Mouse (Mus musculus) midbrain, embryonic 12.5 days (tissue): Measurements from ENCODE around the gene Tmem161a. TPM values are rescaled to one million over a fixed set of nuclear protein-coding genes. Genes with fewer than 3 reads are reported as not detected.

Source experiments
- ATAC-seq: fragments of 200-750 bp; cut with Nextera tagmentation; 2 replicates; pipeline ENCODE4 v1.8.0; 2017; ENCODE audit warnings: low read depth, moderate TSS enrichment, moderate library complexity; ENCODE audit not compliant: low FRiP score
- H3K27ac ChIP-seq: fragments of 300-500 bp; sonication (generic); replicated peaks from 2 replicates; pipeline ENCODE4 v1.5.1; 2016; ENCODE audit warnings: mild to moderate bottlenecking
- H3K27me3 ChIP-seq: fragments of 300-500 bp; sonication (generic); 2 replicates; pipeline ENCODE4 v1.6.1; 2016; ENCODE audit warnings: mild to moderate bottlenecking
- H3K36me3 ChIP-seq: fragments of 300-500 bp; sonication (generic); 2 replicates; pipeline ENCODE4 v1.6.1; 2016
- H3K4me1 ChIP-seq: fragments of 300-500 bp; sonication (generic); 2 replicates; pipeline ENCODE4 v1.6.1; 2016
- H3K4me2 ChIP-seq: fragments of 300-500 bp; sonication (generic); replicated peaks from 2 replicates; pipeline ENCODE4 v1.6.1; 2016; ENCODE audit warnings: mild to moderate bottlenecking, moderate library complexity
- H3K4me3 ChIP-seq: fragments of 300-500 bp; sonication (generic); 2 replicates; pipeline ENCODE4 v1.5.1; 2016; ENCODE audit warnings: mild to moderate bottlenecking
- H3K9ac ChIP-seq: fragments of 300-500 bp; sonication (generic); replicated peaks from 2 replicates; pipeline ENCODE4 v1.6.1; 2016; ENCODE audit warnings: mild to moderate bottlenecking, moderate library complexity
- H3K9me3 ChIP-seq: fragments of 300-500 bp; sonication (generic); 2 replicates; pipeline ENCODE4 v1.6.1; 2016; ENCODE audit warnings: mild to moderate bottlenecking
- WGBS: fragments of 180-500 bp; shearing (Covaris S2); methylation state at CpG from one replicate; pipeline ENCODE4 v1.1.7; 2016; 5-methylcytosine and 5-hydroxymethylcytosine counted together
- polyA plus RNA-seq: library from polyadenylated mRNA; unstranded; fragments of >200 nt; fragmentation: Nextera tagmentation; extraction: Ambion mirVana; gene quantifications from 2 replicates; pipeline ENCODE4 v1.2.1, GENCODE M21; 2016

The Tmem161a gene
- polyA plus RNA-seq, 1 experiment from 2014 or later, result 47.6 TPM

DNA sequence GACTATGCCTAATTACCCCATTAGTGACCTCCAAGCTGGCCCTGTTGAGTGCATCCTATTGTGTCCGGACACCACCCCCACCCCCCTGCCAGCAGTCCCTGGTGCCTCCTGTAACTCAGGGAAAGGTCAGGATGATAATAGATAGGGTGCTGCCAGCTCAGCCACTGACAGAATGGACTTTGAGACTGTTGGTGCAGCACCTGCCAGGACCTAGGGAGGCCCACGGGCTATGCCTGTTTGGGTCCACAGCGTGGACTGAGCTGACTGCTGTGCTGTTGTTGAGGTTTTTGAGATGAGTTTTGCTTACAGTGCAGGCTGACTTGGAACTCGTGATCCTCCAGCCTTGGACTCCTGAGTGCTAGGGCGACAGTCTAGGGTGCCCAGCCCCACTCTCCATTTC lies 21.1 kb downstream of the Tmem161a start:
- H3K9ac ChIP-seq, result no peak overlapping the region
- peaks cover 14% of the 10 kb centered on the region; the same call in 1 of the 2 replicates for H3K4me1 ChIP-seq
- H3K9me3 ChIP-seq, result no peaks in the 10 kb centered on the region
- no peaks in the 10 kb centered on the region for H3K36me3 ChIP-seq
- WGBS, result 82% methylated on average over 5 of the region's 5 CpGs
- no peak overlapping the region for H3K27ac ChIP-seq
- no peak overlapping the region for H3K4me3 ChIP-seq
- no peak for ATAC-seq
- no peaks in the 10 kb centered on the region; the same call in 1 of the 2 replicates for H3K27me3 ChIP-seq
- H3K4me2 ChIP-seq, result no peak overlapping the region

DNA sequence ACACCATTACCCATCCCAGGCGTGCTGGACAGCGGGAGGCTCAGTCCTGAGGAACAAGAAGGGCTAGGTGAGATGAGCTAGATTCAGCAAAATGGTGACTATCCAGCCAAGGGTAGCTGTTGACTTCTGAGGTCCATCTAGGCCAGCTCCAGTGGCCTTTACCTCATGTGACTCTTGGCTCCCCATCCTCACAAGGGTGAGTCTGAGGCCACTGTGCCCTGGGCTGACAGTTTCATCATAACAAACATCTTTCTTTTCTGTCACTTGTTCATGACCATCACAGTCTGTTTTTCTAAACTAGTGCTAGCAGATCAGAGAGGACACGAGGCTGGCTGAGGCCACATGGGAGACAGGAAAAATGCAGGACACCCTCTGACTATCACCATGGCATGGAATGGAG lies 22.0 kb downstream of the Tmem161a start:
- Histone ChIP-seq H3K9me3 (no peaks in the 10 kb centered on the region), H3K36me3 (no peaks in the 10 kb centered on the region), H3K4me1 (peaks cover 16% of the 10 kb centered on the region; the same call in 1 of the 2 replicates), H3K27me3 (no peaks in the 10 kb centered on the region; the same call in 1 of the 2 replicates), H3K4me3 (no peak overlapping the region), H3K4me2 (no peak overlapping the region), H3K9ac (no peak overlapping the region), H3K27ac (no peak overlapping the region)
- ATAC-seq, result no peak
- WGBS, result 92% methylated on average over 3 of the region's 3 CpGs

DNA sequence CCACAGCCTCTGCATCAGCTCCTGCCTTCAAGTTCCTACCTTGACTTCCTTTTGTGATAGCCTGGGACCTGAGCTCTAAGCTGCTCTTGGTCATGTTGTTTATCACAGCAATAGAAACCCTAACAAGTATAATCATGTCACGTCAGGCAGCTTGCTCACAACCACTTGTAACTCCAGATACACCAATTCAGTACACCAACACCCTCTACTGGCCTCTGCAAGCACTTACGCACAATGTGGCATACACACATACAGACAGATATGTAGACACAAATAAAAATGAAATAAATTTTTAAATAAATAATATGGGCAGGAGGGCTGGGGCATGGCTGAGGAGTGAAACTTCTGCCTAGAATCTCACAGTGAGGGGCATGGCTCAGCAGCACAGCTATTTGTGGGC lies 23.6 kb downstream of the Tmem161a start:
- no peak overlapping the region for H3K27ac ChIP-seq
- no peak for ATAC-seq
- no peak overlapping the region for H3K9ac ChIP-seq
- 72% methylated on average over 2 of the region's 2 CpGs for WGBS
- H3K4me1 ChIP-seq, result peaks cover 12% of the 10 kb centered on the region
- no peaks in the 10 kb centered on the region for H3K9me3 ChIP-seq
- no peak overlapping the region for H3K4me3 ChIP-seq
- no peaks in the 10 kb centered on the region for H3K27me3 ChIP-seq
- no peak overlapping the region for H3K4me2 ChIP-seq
- H3K36me3 ChIP-seq, result no peaks in the 10 kb centered on the region

- H3K4me2 ChIP-seq, result no peak overlapping the region
- no peak overlapping the region for H3K4me3 ChIP-seq
- no peaks in the 10 kb centered on the region for H3K36me3 ChIP-seq
- no peaks in the 10 kb centered on the region for H3K27me3 ChIP-seq
- H3K9me3 ChIP-seq, result no peaks in the 10 kb centered on the region
- no peak overlapping the region for H3K9ac ChIP-seq
- no peak for ATAC-seq
- no peak overlapping the region for H3K27ac ChIP-seq
- H3K4me1 ChIP-seq, result peaks cover 7% of the 10 kb centered on the region
- WGBS, result 45% methylated on average over 7 of the region's 7 CpGs
Measured at GRCm38 (mm10) chr8:70197603-70198002, 25.4 kb downstream of the Tmem161a start.

- Histone ChIP-seq H3K36me3 (no peaks in the 10 kb centered on the region), H3K4me3 (no peak overlapping the region), H3K27me3 (no peaks in the 10 kb centered on the region), H3K9ac (no peak overlapping the region), H3K27ac (no peak overlapping the region), H3K4me1 (peaks cover 7% of the 10 kb centered on the region), H3K9me3 (no peaks in the 10 kb centered on the region), H3K4me2 (no peak overlapping the region)
- WGBS, result 75% methylated on average over 5 of the region's 5 CpGs
- ATAC-seq, result no peak
Measured at GRCm38 (mm10) chr8:70200098-70200681, 28.0 kb downstream of the Tmem161a start.

- ATAC-seq, result no peak
- 91% methylated on average over 3 of the region's 3 CpGs for WGBS
- Histone ChIP-seq H3K9ac (no peak overlapping the region), H3K9me3 (no peaks in the 10 kb centered on the region), H3K36me3 (no peaks in the 10 kb centered on the region), H3K27me3 (no peaks in the 10 kb centered on the region), H3K4me1 (peaks cover 7% of the 10 kb centered on the region), H3K4me3 (no peak overlapping the region), H3K4me2 (no peak overlapping the region), H3K27ac (no peak overlapping the region)
Measured at GRCm38 (mm10) chr8:70201417-70201816, 29.3 kb downstream of the Tmem161a start.

DNA sequence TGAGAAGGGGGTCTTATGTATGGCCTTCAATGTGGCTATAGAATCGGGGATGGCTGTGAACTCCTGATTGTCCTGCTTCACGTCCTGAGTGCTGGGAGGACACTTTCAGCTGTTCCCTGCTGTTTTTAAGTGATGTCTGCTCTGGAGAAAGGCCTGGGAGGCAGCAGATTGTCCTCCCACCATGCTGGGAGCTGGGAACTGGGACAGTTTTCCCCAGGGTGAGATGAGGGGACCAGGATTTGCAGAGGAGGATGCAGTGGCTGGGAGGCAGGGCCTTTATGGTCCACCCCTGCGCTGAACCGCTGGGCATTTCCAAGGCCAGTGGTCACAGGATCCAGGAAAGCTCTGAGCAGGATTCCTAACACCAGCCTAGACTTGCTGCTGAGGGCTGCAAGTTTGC lies 30.9 kb downstream of the Tmem161a start:
- Histone ChIP-seq H3K36me3 (no peaks in the 10 kb centered on the region), H3K27ac (no peak overlapping the region), H3K27me3 (no peaks in the 10 kb centered on the region), H3K4me2 (no peak overlapping the region), H3K9me3 (no peaks in the 10 kb centered on the region), H3K4me1 (peaks cover 4% of the 10 kb centered on the region), H3K9ac (no peak overlapping the region), H3K4me3 (no peak overlapping the region)
- no peak for ATAC-seq
- WGBS, result 79% methylated on average over 4 of the region's 4 CpGs

DNA sequence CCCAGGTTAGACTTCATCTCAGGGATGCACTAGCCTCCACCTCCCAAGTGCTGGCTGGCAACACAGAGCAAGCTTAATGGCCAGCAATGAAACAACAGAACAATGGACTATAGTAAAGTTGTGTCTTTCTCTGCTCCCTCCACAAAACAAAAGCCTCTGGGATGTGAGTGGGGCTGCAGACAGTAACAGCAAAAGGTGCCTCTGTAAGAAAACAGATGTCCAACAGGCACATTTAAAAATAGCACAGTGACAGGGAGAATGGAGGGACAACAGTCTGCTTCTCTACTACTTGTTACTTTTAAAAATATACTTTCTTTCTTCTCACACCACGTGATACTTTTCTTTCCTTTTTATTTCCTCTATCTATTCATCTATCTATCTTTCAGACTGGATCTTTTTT lies 32.6 kb downstream of the Tmem161a start:
- Histone ChIP-seq H3K9ac (no peak overlapping the region), H3K36me3 (no peaks in the 10 kb centered on the region), H3K4me2 (no peak overlapping the region), H3K4me1 (no peaks in the 10 kb centered on the region; the same call in 1 of the 2 replicates), H3K27me3 (peaks cover 3% of the 10 kb centered on the region; the same call in 1 of the 2 replicates), H3K27ac (no peak overlapping the region), H3K9me3 (no peaks in the 10 kb centered on the region), H3K4me3 (no peak overlapping the region)
- 70% methylated on average over 1 of the region's 1 CpGs for WGBS
- ATAC-seq, result no peak

- Histone ChIP-seq H3K4me3 (no peak overlapping the region), H3K4me1 (peaks cover 10% of the 10 kb centered on the region), H3K27ac (no peak overlapping the region), H3K36me3 (no peaks in the 10 kb centered on the region), H3K9ac (no peak overlapping the region), H3K9me3 (no peaks in the 10 kb centered on the region), H3K27me3 (peaks cover 18% of the 10 kb centered on the region), H3K4me2 (no peak overlapping the region)
- no peak for ATAC-seq
- WGBS, result 19% methylated on average over 1 of the region's 1 CpGs
Measured at GRCm38 (mm10) chr8:70208130-70208529, 36.0 kb downstream of the Tmem161a start.

DNA sequence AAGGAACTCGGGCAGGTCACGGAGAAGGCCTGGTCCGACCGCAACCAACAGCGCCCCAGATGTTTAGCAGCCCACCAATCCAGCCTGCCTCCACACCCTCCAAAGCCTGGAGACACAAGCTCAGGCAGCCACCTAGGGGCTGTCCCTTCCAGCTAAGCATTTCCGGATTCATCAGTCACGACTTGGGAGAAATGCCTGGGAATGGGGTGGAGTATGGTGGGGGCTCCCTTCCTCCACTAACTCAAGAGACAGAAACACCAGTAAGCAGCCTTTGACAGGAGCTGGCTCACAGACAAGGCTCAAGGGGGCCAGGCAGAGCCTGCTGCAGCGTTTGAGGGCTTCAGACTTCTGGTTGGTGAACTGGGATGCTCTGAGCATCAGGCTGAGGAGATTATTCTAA lies 38.4 kb downstream of the Tmem161a start:
- H3K4me1 ChIP-seq, result peaks cover 12% of the 10 kb centered on the region
- H3K9ac ChIP-seq, result no peak overlapping the region
- peaks cover 32% of the 10 kb centered on the region for H3K27me3 ChIP-seq
- no peaks in the 10 kb centered on the region for H3K9me3 ChIP-seq
- no peak for ATAC-seq
- H3K4me3 ChIP-seq, result no peak overlapping the region
- WGBS, result 37% methylated on average over 8 of the region's 8 CpGs
- H3K36me3 ChIP-seq, result no peaks in the 10 kb centered on the region
- H3K27ac ChIP-seq, result no peak overlapping the region
- H3K4me2 ChIP-seq, result no peak overlapping the region

- WGBS, result 80% methylated on average over 1 of the region's 1 CpGs
Measured at GRCm38 (mm10) chr8:70211275-70211674, 39.1 kb downstream of the Tmem161a start.

GRCm38 (mm10) chr8:70211726-70212111 lies 39.6 kb downstream of the Tmem161a start:
- peaks cover 34% of the 10 kb centered on the region for H3K27me3 ChIP-seq
- 1% methylated on average over 31 of the region's 31 CpGs for WGBS
- peak overlapping the region; percentile 60 for H3K4me3 ChIP-seq
- H3K4me2 ChIP-seq, result peak overlapping the region; percentile 94
- peaks cover 12% of the 10 kb centered on the region for H3K4me1 ChIP-seq
- no peaks in the 10 kb centered on the region for H3K36me3 ChIP-seq
- H3K27ac ChIP-seq, result no peak overlapping the region
- no peaks in the 10 kb centered on the region for H3K9me3 ChIP-seq
- peak overlapping the region; percentile 67 for H3K9ac ChIP-seq
- ATAC-seq, result no peak; the same call in 1 of the 2 replicates

More at GRCm38 (mm10) chr8:70211275-70211674, 39.1 kb downstream of the Tmem161a start:
- Histone ChIP-seq H3K27me3 (peaks cover 34% of the 10 kb centered on the region), H3K9ac (peak overlapping the region; percentile 67), H3K4me3 (peak overlapping the region; percentile 60), H3K27ac (no peak overlapping the region), H3K4me1 (peaks cover 12% of the 10 kb centered on the region), H3K36me3 (no peaks in the 10 kb centered on the region), H3K4me2 (peak overlapping the region; percentile 94), H3K9me3 (no peaks in the 10 kb centered on the region)
- no peak for ATAC-seq
